Mouse (Mus musculus) cerebellum, adult 8-10 months (tissue): Measurements from ENCODE around the gene Msh6.
"Not testable (repeated sequence)": the region's sequence is repeated elsewhere in the genome, so short reads cannot be mapped to it uniquely, and the experiment has no call there.

ENCODE experiments used
- DNase-seq: peaks from one replicate; pipeline ENCODE4 v3.0.0; 2022

Gene Msh6

DNA sequence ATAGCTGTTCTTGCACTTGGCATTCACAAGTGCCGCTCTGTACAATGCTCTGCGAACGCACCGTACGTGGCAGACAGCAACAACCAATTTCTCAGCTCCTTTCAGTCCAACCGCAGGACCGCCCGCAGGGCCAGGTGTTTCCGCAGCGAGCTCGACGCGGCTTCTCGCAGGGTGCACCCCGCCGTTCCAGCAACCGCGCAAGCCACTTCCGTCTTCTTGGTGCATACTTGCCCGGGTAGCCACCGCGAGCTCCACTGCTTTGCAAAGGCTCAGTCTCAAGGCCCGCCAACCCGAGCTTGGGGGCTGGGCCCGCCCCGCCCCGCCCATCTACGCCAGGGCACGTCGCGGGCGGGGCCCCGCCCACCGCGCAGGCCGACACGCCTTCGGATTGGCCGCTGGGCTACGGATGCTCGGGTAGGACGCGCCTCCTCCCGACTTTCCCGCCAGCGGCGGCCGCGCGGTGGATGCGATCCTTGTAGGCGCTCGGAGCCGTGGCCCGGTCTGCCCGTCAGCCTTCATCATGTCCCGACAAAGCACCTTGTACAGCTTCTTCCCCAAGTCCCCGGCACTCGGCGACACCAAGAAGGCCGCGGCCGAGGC lies at the start of gene Msh6:
Msh6 (plus strand) TSS at position 434 of the 600 bp plus-strand sequence.
- peak; percentile 80 for DNase-seq

GRCm38 (mm10) chr17:87934326-87934725 lies 40.5 kb upstream of the Msh6 start:
- no peak for DNase-seq

- DNase-seq, result no peak
Measured at GRCm38 (mm10) chr17:87934736-87935135, 40.1 kb upstream of the Msh6 start.

- DNase-seq, result no peak
Measured at GRCm38 (mm10) chr17:87936156-87936555, 38.7 kb upstream of the Msh6 start.

- DNase-seq, result peak; percentile 89
Measured at GRCm38 (mm10) chr17:87948965-87949584, 25.8 kb upstream of the Msh6 start.

DNA sequence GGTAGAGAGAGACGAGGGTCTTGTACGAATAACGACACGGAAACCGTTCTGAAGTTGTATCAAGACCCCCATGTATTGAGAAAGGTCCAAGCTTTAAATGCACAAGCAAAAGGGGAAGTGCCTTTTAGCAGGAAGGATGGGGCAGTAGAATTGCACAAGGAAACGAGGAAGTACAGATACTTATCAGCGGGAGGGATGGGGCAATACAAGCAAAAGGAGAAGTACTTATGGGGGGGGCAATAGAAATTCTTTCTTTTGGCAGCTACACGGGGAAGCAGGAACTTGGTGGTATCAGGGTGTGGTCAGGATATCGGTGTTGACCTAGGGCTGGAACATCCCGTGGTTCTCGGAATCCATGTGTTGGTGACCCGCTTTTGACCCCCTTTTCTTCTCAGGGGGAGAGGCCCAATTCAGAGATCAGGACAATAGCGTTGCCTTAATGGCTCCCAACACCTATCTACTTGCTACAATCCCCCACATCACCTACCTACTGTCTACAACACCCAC lies 20.2 kb upstream of the Msh6 start:
- not testable (repeated sequence) for DNase-seq

DNA sequence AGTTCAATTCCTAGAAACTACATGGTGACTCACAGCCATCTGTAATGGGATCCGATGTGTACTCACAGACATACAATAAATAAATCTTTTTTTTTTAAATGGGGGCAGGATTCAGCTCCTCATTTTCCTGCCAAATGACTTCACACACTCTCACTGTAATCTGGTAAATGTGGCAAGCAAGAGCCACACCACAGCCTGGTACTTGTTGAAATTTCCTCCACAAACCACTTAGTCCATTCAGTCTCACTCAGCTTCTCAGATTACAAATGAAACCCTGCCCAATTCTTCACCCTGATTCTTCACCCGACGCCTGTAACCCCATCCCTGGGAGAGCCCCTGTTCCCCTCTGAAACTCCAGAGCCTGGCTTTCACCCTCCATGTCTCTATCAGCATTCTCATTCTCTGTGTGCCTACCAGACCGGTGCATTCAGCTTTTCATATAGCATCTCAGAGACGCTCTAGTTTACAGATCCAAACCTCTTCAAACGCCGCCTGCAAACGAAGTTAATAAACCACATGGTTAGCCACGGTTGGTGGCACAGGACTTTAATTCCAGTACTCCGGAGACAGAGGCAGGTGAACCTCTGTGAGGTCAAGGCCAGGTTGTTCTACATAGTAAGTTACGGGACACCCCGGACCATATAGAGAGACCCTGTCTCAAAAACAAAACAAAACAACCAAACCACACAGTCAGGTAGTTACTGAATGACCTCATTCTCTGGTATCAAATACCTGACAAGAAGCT lies 17.6 kb upstream of the Msh6 start:
- DNase-seq, result no peak

GRCm38 (mm10) chr17:87958283-87958682 lies 16.6 kb upstream of the Msh6 start:
- DNase-seq, result no peak

- not testable (repeated sequence) for DNase-seq
Measured at GRCm38 (mm10) chr17:87959406-87959805, 15.5 kb upstream of the Msh6 start.

GRCm38 (mm10) chr17:87959931-87960330 lies 14.9 kb upstream of the Msh6 start:
- DNase-seq, result not testable (repeated sequence)

- no peak for DNase-seq
Measured at GRCm38 (mm10) chr17:87963081-87964075, 11.5 kb upstream of the Msh6 start.

DNA sequence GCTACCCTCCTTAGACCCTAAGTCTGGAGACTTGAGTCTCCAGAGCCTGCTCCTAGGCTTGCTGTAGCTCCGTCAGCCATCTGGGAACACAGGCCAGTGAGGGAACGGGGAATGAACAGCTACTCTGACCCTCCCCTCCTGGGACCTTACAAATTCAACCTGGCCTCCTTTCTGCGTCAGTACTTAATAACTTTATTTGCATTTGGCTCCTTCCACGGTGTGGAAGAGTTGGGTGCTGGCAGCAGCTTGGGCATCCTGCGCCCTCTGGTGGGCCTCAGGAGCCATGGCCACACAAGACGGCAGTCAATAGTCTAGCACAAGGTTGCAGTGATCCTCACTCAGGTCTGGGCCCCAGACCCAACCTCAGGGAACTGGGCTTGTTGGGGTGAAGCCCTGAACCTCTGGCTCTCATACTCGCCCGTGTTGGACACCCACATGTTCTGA lies 6.4 kb upstream of the Msh6 start:
- not testable (repeated sequence) for DNase-seq

GRCm38 (mm10) chr17:87971696-87972591 lies 2.9 kb upstream of the Msh6 start:
- DNase-seq, result not testable (repeated sequence)

DNA sequence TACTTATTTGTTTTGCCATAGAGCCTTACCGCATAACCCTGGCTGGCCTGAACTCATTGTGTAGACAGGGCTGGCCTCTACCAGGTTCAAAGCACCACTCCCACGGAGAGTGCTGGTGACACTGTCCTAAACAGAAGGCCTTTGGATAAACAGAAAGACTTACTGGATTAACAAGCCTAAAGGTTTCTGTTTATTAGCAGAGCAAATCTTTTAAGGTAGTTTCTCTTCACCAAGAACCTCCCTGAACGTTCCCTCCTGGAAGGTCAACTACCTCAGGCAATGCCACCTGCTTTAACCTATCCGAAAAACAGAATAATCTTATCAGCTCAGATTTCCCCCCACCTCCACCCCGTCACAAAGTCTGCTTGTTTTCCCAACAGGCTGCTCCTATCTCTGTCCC lies 2.0 kb upstream of the Msh6 start:
- no peak for DNase-seq

- DNase-seq, result no peak
Measured at GRCm38 (mm10) chr17:87973261-87974167, 1.3 kb upstream of the Msh6 start.

GRCm38 (mm10) chr17:87975229-87975853 lies 479 bp downstream of the Msh6 start:
- peak; percentile 56 for DNase-seq

DNA sequence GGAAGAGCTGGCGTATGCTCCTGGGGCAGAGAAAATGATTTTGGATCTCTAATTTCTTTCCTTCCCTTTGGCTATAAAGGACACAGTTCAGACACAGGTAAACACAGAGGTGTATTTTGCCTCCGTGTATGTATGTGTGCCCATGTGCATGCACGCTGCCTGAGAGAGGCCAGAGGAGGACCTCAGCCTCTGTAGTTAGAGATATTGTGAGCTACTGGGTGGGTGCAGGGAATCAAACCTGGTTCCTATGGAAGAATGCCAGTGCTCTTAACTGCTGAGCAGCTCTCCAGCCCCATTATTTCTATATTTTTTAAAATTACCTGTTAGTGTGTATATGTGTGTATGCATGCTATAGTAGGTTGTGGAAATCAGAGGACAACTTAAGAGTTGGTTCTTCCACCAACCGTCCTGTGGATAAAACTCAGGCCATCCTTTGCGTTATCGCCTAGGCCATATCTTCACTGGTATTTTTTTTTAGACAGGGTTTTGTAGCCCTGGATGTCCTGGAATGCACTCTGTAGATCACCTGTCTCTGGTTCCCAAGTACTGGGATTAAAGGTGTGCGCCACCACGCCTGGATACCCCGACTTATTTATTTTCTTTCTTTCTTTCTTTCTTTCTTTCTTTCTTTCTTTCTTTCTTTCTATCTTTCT lies 1.4 kb downstream of the Msh6 start:
- no peak for DNase-seq

DNA sequence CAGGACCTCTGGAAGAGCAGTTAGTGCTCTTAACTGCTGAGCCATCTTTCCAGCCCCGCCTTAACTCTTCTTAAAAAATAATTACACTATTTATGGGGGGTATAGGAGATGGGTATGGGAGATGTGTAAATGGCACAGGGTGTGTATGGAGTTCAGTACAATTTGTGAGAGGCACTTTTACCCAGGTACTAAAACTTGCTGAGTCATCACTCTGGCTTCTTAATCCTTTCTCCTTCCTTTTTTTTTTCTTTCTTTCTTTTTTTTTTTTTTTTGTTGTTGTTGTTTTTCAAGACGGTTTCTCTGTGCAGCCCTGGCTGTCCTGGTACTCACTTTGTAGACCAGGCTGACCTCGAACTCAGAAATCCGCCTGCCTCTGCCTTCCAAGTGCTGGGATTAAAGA lies 2.1 kb downstream of the Msh6 start:
- DNase-seq, result not testable (repeated sequence)

DNA sequence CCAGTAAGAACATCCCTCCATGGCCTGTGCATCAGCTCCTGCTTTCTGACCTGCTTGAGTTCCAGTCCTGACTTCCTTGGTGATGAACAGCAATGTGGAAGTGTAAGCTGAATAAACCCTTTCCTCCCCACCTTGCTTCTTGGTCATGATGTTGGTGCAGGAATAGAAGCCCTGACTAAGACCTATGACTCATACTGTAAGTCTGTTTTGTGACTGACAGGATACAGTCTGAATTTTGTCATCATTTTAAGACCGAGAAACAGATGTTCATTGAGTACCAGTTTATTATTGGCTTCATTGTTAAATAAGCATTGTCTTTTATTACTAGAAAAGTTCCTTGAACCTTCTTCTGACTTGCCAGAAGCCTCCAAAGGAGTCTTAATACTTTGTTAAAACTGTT lies 4.8 kb downstream of the Msh6 start:
- DNase-seq, result not testable (repeated sequence)
